Mouse (Mus musculus) ES-Bruce4 (cell line): ENCODE data around the gene Inpp5k. TPM values are rescaled to one million over a fixed set of nuclear protein-coding genes. Genes with fewer than 3 reads are reported as not detected.
"Not testable (repeated sequence)": the region's sequence is repeated elsewhere in the genome, so short reads cannot be mapped to it uniquely, and the experiment has no call there.

Source experiments
- H3K27ac ChIP-seq: 2 replicates; pipeline ENCODE4 v1.5.1; 2012; ENCODE audit warnings: low read length, inconsistent platforms; ENCODE audit not compliant: insufficient read depth
- H3K27me3 ChIP-seq: 2 replicates; pipeline ENCODE4 v1.6.1; 2012; ENCODE audit warnings: mild to moderate bottlenecking, low read length, inconsistent platforms; ENCODE audit not compliant: control insufficient read depth, poor library complexity, insufficient read depth, severe bottlenecking
- H3K36me3 ChIP-seq: 2 replicates; pipeline ENCODE4 v1.6.1; 2012; ENCODE audit warnings: inconsistent platforms, mild to moderate bottlenecking, low read length, moderate library complexity; ENCODE audit not compliant: control insufficient read depth, poor library complexity, insufficient read depth, severe bottlenecking
- H3K4me1 ChIP-seq: one replicate; pipeline ENCODE4 v1.8.1; 2011; ENCODE audit warnings: low read length; ENCODE audit not compliant: control insufficient read depth, insufficient read depth
- H3K4me3 ChIP-seq: 2 replicates; pipeline ENCODE4 v1.5.1; 2011; ENCODE audit warnings: low read depth, mild to moderate bottlenecking, low read length
- H3K9ac ChIP-seq: 2 replicates; pipeline ENCODE4 v1.6.1; 2012; ENCODE audit warnings: low read depth, mild to moderate bottlenecking, inconsistent platforms; ENCODE audit not compliant: poor library complexity, severe bottlenecking
- H3K9me3 ChIP-seq: replicated peaks from 2 replicates; pipeline ENCODE4 v1.6.1; 2012; ENCODE audit warnings: mild to moderate bottlenecking, low read length, inconsistent platforms; ENCODE audit not compliant: control insufficient read depth, poor library complexity, insufficient read depth, severe bottlenecking
- CTCF ChIP-seq: IDR thresholded peaks from one replicate; pipeline ENCODE4 v1.8.1; 2011; ENCODE audit warnings: low read depth, low read length
- EP300 ChIP-seq: IDR thresholded peaks from 2 replicates; pipeline ENCODE4 v1.6.1; 2011; ENCODE audit warnings: low read depth, low read length; ENCODE audit not compliant: insufficient read depth
- POLR2A ChIP-seq: IDR thresholded peaks from one replicate; pipeline ENCODE4 v1.8.1; 2011; ENCODE audit warnings: low read length; ENCODE audit not compliant: insufficient read depth
- polyA plus RNA-seq: library from polyadenylated mRNA; stranded (reverse); fragments of >200 nt; gene quantifications from 2 replicates; pipeline ENCODE4 v1.2.4, GENCODE M21; 2011; ENCODE audit warnings: low read depth; ENCODE audit not compliant: missing spikeins, insufficient read depth, insufficient read length

Inpp5k gene
- polyA plus RNA-seq, 1 experiment = 22.6 TPM

DNA sequence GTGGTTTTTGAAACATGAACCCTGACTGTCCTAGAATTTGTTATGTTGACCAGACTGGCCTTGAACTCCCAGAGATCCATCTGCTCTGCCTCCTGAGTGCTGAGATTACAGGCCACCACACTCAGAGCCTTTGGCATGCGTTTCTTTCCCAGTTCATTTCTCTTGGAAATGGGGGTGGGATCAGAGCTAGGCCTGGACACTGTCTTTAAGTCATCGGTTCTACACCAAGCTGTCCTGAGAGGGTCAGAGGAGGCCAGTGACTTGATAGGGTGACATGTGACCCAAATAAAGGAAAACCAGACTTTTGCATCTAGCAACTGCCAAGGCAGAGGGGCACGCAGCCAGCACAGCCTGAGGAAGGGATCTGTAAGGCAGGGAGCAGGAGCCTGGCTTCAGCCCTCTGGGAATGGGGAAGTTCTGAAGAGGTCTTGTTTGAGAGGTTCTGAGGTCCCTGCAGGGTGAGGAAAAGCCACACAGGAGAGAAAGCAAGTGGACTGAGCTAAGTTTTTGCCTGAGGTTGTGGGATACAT lies 34.0 kb upstream of the Inpp5k start:
- peaks cover 2% of the 10 kb centered on the region; the same call in 1 of the 2 replicates for H3K36me3 ChIP-seq
- no peak overlapping the region for H3K4me3 ChIP-seq
- no peak overlapping the region for H3K9ac ChIP-seq
- H3K27me3 ChIP-seq = no peaks in the 10 kb centered on the region
- TF ChIP-seq POLR2A (no peak), CTCF (no peak), EP300 (no peak)
- H3K4me1 ChIP-seq = no peaks in the 10 kb centered on the region
- no peaks in the 10 kb centered on the region for H3K9me3 ChIP-seq
- H3K27ac ChIP-seq = no peak overlapping the region

DNA sequence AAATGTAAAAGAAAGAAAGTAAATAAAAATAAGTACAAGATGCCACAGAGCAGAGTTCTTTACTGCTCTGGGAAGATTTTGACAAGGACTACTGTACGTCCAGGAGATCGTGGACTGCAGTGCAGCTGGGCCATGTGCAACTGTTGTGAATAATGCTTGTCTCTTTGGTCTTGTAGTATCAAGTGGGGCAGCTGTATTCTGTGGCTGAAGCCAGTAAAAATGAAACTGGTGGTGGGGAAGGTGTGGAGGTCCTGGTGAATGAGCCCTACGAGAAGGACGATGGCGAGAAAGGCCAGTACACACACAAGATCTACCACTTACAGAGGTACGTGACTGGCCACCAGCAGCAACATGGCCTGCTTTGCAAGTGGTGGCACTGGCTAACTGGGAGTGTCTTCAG lies 32.8 kb upstream of the Inpp5k start:
- Histone ChIP-seq H3K27me3 (no peaks in the 10 kb centered on the region), H3K36me3 (peaks cover 2% of the 10 kb centered on the region; the same call in 1 of the 2 replicates), H3K4me1 (no peaks in the 10 kb centered on the region), H3K9ac (no peak overlapping the region), H3K9me3 (no peaks in the 10 kb centered on the region), H3K27ac (no peak overlapping the region), H3K4me3 (no peak overlapping the region)
- no peak for TF ChIP-seq CTCF
- no peak for TF ChIP-seq POLR2A
- no peak for TF ChIP-seq EP300

DNA sequence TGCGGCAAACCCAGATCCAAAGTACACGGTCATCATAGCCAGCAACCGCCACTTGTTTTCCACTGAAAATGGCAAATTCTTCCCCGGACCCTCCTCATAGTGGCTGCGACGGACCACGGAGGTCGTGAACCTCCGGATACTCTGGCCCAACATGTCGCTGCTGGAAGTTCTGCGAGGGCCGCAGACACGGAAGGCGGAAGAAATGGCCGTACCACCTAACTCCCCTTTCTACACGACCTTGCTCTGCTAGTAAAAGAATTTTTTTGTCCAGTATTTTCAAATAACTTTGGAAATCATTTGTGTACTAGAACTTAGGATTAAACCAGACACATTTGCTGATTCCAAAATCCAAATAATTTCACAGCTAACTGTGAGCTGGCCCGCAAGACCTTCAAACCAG lies 31.0 kb upstream of the Inpp5k start:
- not testable (repeated sequence) for H3K4me3 ChIP-seq, H3K36me3 ChIP-seq, H3K4me1 ChIP-seq, H3K27ac ChIP-seq, H3K9ac ChIP-seq, H3K27me3 ChIP-seq, H3K9me3 ChIP-seq

DNA sequence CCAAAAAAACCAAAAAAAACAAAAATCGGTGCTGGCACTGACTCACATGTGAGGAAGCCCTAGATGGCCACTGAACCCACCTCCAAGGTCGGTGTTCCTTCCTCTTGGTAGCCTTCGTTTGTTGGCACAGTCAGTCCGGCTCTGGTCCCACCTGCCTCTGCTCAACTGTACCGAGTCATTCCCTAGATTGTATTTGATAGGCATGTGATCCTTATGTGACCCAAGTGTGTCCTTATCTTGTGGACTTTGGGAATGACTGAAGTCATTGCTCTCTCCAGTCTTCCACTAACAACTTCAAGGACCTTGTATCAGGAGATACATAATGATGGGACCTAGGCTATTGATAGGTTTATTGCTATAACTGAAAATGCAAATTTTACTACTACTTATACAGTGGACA lies 26.0 kb upstream of the Inpp5k start:
- H3K27me3 ChIP-seq = no peaks in the 10 kb centered on the region
- no peaks in the 10 kb centered on the region for H3K36me3 ChIP-seq
- no peak for TF ChIP-seq CTCF
- H3K9me3 ChIP-seq = no peaks in the 10 kb centered on the region
- H3K27ac ChIP-seq = peak overlapping the region; percentile 89
- no peak overlapping the region for H3K9ac ChIP-seq
- H3K4me3 ChIP-seq = no peak overlapping the region
- H3K4me1 ChIP-seq = peaks cover 7% of the 10 kb centered on the region

DNA sequence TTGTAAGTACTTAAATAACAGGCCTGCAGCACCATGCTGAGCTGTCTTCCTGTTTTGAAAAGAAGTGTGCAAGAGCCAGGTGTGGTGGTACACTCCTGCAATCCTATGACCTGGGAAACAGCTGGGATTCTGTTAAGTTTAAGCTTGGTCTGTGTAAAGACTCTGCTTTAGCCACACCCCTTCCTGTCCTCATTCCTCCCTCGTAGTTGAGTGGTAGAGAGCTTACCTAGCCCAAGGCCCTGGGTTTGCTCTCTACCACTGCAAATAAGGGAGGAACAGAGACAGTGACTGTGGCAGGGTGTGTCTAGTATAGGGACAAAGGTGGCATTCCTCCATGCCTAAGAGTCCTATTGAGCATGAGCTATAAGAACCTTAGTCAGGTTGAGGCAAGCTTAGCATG lies 25.5 kb upstream of the Inpp5k start:
- Histone ChIP-seq H3K4me3 (no peak overlapping the region), H3K27ac (peak overlapping the region; percentile 89), H3K27me3 (no peaks in the 10 kb centered on the region), H3K4me1 (peaks cover 7% of the 10 kb centered on the region), H3K9ac (no peak overlapping the region), H3K9me3 (no peaks in the 10 kb centered on the region), H3K36me3 (no peaks in the 10 kb centered on the region)
- TF ChIP-seq CTCF (no peak), EP300 (no peak)

DNA sequence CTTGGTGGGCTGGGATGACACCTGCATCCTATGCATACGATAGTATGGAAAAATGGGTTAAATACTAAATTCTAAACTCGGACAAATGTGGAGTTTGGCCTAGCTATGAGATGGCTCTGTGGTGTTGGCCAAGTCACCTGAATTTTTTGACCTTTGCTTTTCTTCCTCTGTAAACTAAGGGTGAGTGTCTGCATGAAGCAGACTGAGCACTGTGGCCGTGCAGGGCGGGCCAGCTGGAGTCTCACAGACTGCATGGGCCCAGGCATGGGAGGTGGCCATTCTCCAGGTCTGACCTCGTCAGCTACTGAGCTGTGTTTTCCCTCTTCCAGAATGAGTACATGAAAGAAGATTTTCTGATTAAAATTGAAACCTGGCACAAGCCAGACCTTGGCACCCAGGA lies 22.0 kb upstream of the Inpp5k start:
- no peaks in the 10 kb centered on the region for H3K27me3 ChIP-seq
- no peak overlapping the region for H3K9ac ChIP-seq
- no peak overlapping the region for H3K27ac ChIP-seq
- H3K36me3 ChIP-seq = no peaks in the 10 kb centered on the region
- peaks cover 7% of the 10 kb centered on the region for H3K4me1 ChIP-seq
- H3K9me3 ChIP-seq = no peaks in the 10 kb centered on the region
- TF ChIP-seq CTCF = no peak
- TF ChIP-seq EP300 = no peak
- no peak for TF ChIP-seq POLR2A
- no peak overlapping the region for H3K4me3 ChIP-seq
